In genomic region chr4:84385156-84385555, GRCm38 (mm10) we compare ENCODE assay signal across 26 mouse cellular contexts.
DNase-seq lines count a peak whose midpoint lies in the region; ATAC-seq and TF ChIP-seq lines count a peak whose summit lies in the region.
"Had no signal": no experiment of that assay in that cellular context is flagged by ENCODE, and none has a peak within 500 bp of the region (broad histone marks: within the 10 kb centered on the region; RNA-seq: fewer than 3 reads in every experiment).

No protein-coding gene starts in this region.

- TF ChIP-seq POLR2A in embryonic fibroblast, embryonic 13.5 days (IDR thresholded peaks at IDR 0.05; ENCODE audit: low read depth, low read length) = no peak

- H3K36me3 ChIP-seq in embryonic facial prominence, embryonic 14.5 days (ENCODE audit: control insufficient read depth, insufficient read depth, low read length) = peaks cover 16% of the 10 kb centered on the region
- H3K36me3 ChIP-seq in embryonic facial prominence, embryonic 10.5 days (replicated peaks) = peaks cover 11% of the 10 kb centered on the region; the same call in 1 of the 2 replicates
- H3K36me3 ChIP-seq in limb, embryonic 15.5 days = no peaks in the 10 kb centered on the region
- H3K36me3 ChIP-seq in limb, embryonic 10.5 days = no peaks in the 10 kb centered on the region
- H3K36me3 ChIP-seq: forebrain, embryonic 10.5 days; forebrain, embryonic 12.5 days had no signal

- no peak overlapping the region for H3K9ac ChIP-seq in embryonic facial prominence, embryonic 14.5 days (ENCODE audit: low read depth, low read length)
- H3K9ac ChIP-seq in limb, embryonic 15.5 days = no peak overlapping the region
- H3K9ac ChIP-seq: embryonic facial prominence, embryonic 12.5 days; forebrain, embryonic 12.5 days had no signal

- peak; percentile 64 for DNase-seq in embryonic facial prominence, embryonic 14.5 days (ENCODE audit: low spot score)
- no peak for DNase-seq in embryonic facial prominence, embryonic 10.5 days (ENCODE audit: low spot score)
- DNase-seq in limb, embryonic 10.5 days (ENCODE audit: low spot score) = no peak
- no peak for DNase-seq in layer of hippocampus, adult 9-10 months (ENCODE audit: low spot score)
- no peak for DNase-seq in layer of hippocampus, adult 2 months (ENCODE audit: low spot score in 2 of 2)
- DNase-seq: adrenal gland, adult 2 months; adrenal gland, postnatal 10 days; adrenal gland, postnatal 25 days; B cell, adult 2 months; cerebellum, adult 11 months; cerebellum, adult 18-20 months; cerebellum, adult 8-10 months; cerebellum, adult 9-11 months; cerebellum, postnatal 14 days; cerebellum, postnatal 36 days; embryo, embryonic 11 days had no signal

- no peak for TF ChIP-seq CTCF in embryonic fibroblast, embryonic 13.5 days (IDR thresholded peaks at IDR 0.05; ENCODE audit: borderline replicate concordance, insufficient read depth, low read length)
- no peak for TF ChIP-seq CTCF in layer of hippocampus, adult 2 months (conservative IDR thresholded peaks at IDR 0.05)

- no peaks in the 10 kb centered on the region for H3K27me3 ChIP-seq in embryonic facial prominence, embryonic 14.5 days (replicated peaks; ENCODE audit: control insufficient read depth, insufficient read depth, low read length)
- no peaks in the 10 kb centered on the region for H3K27me3 ChIP-seq in embryonic facial prominence, embryonic 10.5 days (replicated peaks; ENCODE audit: low read depth, poor library complexity, severe bottlenecking)
- no peaks in the 10 kb centered on the region for H3K27me3 ChIP-seq in limb, embryonic 15.5 days
- H3K27me3 ChIP-seq in limb, embryonic 10.5 days (ENCODE audit: low read depth, poor library complexity, severe bottlenecking) = no peaks in the 10 kb centered on the region
- H3K27me3 ChIP-seq: CH12.LX; embryonic facial prominence, embryonic 12.5 days; forebrain, embryonic 12.5 days had no signal

- H3K4me2 ChIP-seq in embryonic facial prominence, embryonic 14.5 days (ENCODE audit: low read depth, low read length) = no peak overlapping the region
- H3K4me2 ChIP-seq in limb, embryonic 15.5 days = no peak overlapping the region
- H3K4me2 ChIP-seq: embryonic facial prominence, embryonic 12.5 days; forebrain, embryonic 12.5 days had no signal

- no peaks in the 10 kb centered on the region for H3K9me3 ChIP-seq in embryonic facial prominence, embryonic 14.5 days (ENCODE audit: control insufficient read depth, low read length)
- no peaks in the 10 kb centered on the region for H3K9me3 ChIP-seq in embryonic facial prominence, embryonic 10.5 days
- H3K9me3 ChIP-seq in limb, embryonic 15.5 days = no peaks in the 10 kb centered on the region
- no peaks in the 10 kb centered on the region for H3K9me3 ChIP-seq in limb, embryonic 10.5 days (replicated peaks)
- H3K9me3 ChIP-seq: embryonic facial prominence, embryonic 12.5 days; forebrain, embryonic 10.5 days; forebrain, embryonic 12.5 days had no signal

- peaks cover 3% of the 10 kb centered on the region for H3K4me1 ChIP-seq in embryonic facial prominence, embryonic 14.5 days (ENCODE audit: control insufficient read depth, insufficient read depth, low read length)
- H3K4me1 ChIP-seq in embryonic facial prominence, embryonic 10.5 days = peaks cover under 1% of the 10 kb centered on the region; the same call in 1 of the 2 replicates
- H3K4me1 ChIP-seq in limb, embryonic 15.5 days = peaks cover 3% of the 10 kb centered on the region; the same call in 1 of the 2 replicates
- H3K4me1 ChIP-seq in limb, embryonic 10.5 days = no peaks in the 10 kb centered on the region
- peaks cover 2% of the 10 kb centered on the region; the same call in 1 of the 2 replicates for H3K4me1 ChIP-seq in embryonic fibroblast, embryonic 13.5 days (ENCODE audit: control insufficient read depth, insufficient read depth, low read length)
- H3K4me1 ChIP-seq: forebrain, embryonic 10.5 days; forebrain, embryonic 12.5 days had no signal

- ATAC-seq in embryonic facial prominence, embryonic 14.5 days (ENCODE audit: low read depth) = no peak
- no peak for ATAC-seq in limb, embryonic 15.5 days (ENCODE audit: insufficient number of reproducible peaks, low FRiP score, low TSS enrichment, low read depth)
- ATAC-seq: CD4-positive, CD25-positive, alpha-beta regulatory T cell, adult 4 months; forebrain, embryonic 14.5 days; forebrain, embryonic 16.5 days had no signal

- no peak overlapping the region; the same call in 1 of the 2 replicates for H3K27ac ChIP-seq in embryonic facial prominence, embryonic 14.5 days (replicated peaks; ENCODE audit: low read depth, low read length)
- H3K27ac ChIP-seq in embryonic facial prominence, embryonic 10.5 days (replicated peaks) = no peak overlapping the region
- H3K27ac ChIP-seq in limb, embryonic 15.5 days = peak overlapping the region; percentile 59
- no peak overlapping the region for H3K27ac ChIP-seq in limb, embryonic 10.5 days
- H3K27ac ChIP-seq in embryonic fibroblast, embryonic 13.5 days (ENCODE audit: insufficient read depth, low read length) = peak overlapping the region; percentile 78
- no peak overlapping the region for H3K27ac ChIP-seq in layer of hippocampus, adult 2 months
- H3K27ac ChIP-seq: embryonic facial prominence, embryonic 12.5 days; forebrain, embryonic 10.5 days; forebrain, embryonic 12.5 days had no signal

- WGBS in embryonic facial prominence, embryonic 14.5 days = 77% methylated on average over 1 of the region's 1 CpGs
- 75% methylated on average over 1 of the region's 1 CpGs for WGBS in embryonic facial prominence, embryonic 10.5 days
- 64% methylated on average over 1 of the region's 1 CpGs for WGBS in limb, embryonic 15.5 days
- WGBS in limb, embryonic 10.5 days = 85% methylated on average over 1 of the region's 1 CpGs

- H3K4me3 ChIP-seq in embryonic facial prominence, embryonic 14.5 days (ENCODE audit: low read depth, low read length) = no peak overlapping the region
- H3K4me3 ChIP-seq in embryonic facial prominence, embryonic 10.5 days = no peak overlapping the region
- no peak overlapping the region for H3K4me3 ChIP-seq in limb, embryonic 15.5 days
- no peak overlapping the region for H3K4me3 ChIP-seq in limb, embryonic 10.5 days
- H3K4me3 ChIP-seq in embryonic fibroblast, embryonic 13.5 days (ENCODE audit: insufficient read depth, low read length) = no peak overlapping the region
- no peak overlapping the region for H3K4me3 ChIP-seq in layer of hippocampus, adult 2 months
- H3K4me3 ChIP-seq: embryonic facial prominence, embryonic 12.5 days; erythroblast, embryonic 14.5 days; forebrain, embryonic 10.5 days; forebrain, embryonic 12.5 days had no signal

Comparison
In these comparisons a context has a peak if more than half of its experiments do, and no peak if none do; other contexts are left out.
1. H3K27ac ChIP-seq: peak in limb, embryonic 15.5 days (single experiment) and embryonic fibroblast, embryonic 13.5 days (single experiment); none in embryonic facial prominence, embryonic 14.5 days (single experiment), embryonic facial prominence, embryonic 10.5 days (single experiment), limb, embryonic 10.5 days (single experiment) and layer of hippocampus, adult 2 months (single experiment).